In genomic region chr8:46942651-46943024, GRCm38 (mm10) we compare ENCODE assay signal across 25 mouse cellular contexts. TPM values are rescaled to one million over a fixed set of nuclear protein-coding genes. Genes with fewer than 3 reads are reported as not detected.
DNase-seq lines count a peak whose midpoint lies in the region; ATAC-seq and TF ChIP-seq lines count a peak whose summit lies in the region.
"Had no signal": no experiment of that assay in that cellular context is flagged by ENCODE, and none has a peak within 500 bp of the region (broad histone marks: within the 10 kb centered on the region; RNA-seq: fewer than 3 reads in every experiment).

No protein-coding gene starts in this region.

- H3K4me2 ChIP-seq in hindbrain, embryonic 11.5 days (replicated peaks; ENCODE audit: low read depth, low read length), result no peak overlapping the region
- no peak overlapping the region; the same call in 1 of the 2 replicates for H3K4me2 ChIP-seq in CH12.LX (ENCODE audit: insufficient read depth, low read depth, poor library complexity, severe bottlenecking)
- no peak overlapping the region for H3K4me2 ChIP-seq in neural tube, embryonic 15.5 days
- H3K4me2 ChIP-seq: forebrain, embryonic 13.5 days; heart, embryonic 13.5 days; hindbrain, embryonic 14.5 days; liver, embryonic 15.5 days; lung, embryonic 15.5 days had no signal

- no peak for TF ChIP-seq EP300 in CH12.LX (IDR thresholded peaks at IDR 0.05; ENCODE audit: low read length)

- H3K4me3 ChIP-seq in hindbrain, embryonic 10.5 days, result no peak overlapping the region
- H3K4me3 ChIP-seq in hindbrain, embryonic 11.5 days (ENCODE audit: low read depth, low read length), result no peak overlapping the region
- no peak overlapping the region for H3K4me3 ChIP-seq in spleen, adult 2 months (ENCODE audit: extremely low read depth, insufficient read depth, insufficient read length)
- no peak overlapping the region for H3K4me3 ChIP-seq in CH12.LX (replicated peaks in 1 of 3; ENCODE audit: low read depth in 2 of 3, low read length in 2 of 3, poor library complexity in 1 of 3)
- H3K4me3 ChIP-seq in neural tube, embryonic 15.5 days (replicated peaks), result no peak overlapping the region
- H3K4me3 ChIP-seq: forebrain, embryonic 13.5 days; heart, embryonic 13.5 days; liver, embryonic 15.5 days; lung, embryonic 15.5 days; midbrain, embryonic 10.5 days had no signal

- no peaks in the 10 kb centered on the region for H3K27me3 ChIP-seq in hindbrain, embryonic 10.5 days (ENCODE audit: insufficient read depth, poor library complexity, severe bottlenecking)
- H3K27me3 ChIP-seq in hindbrain, embryonic 11.5 days (ENCODE audit: control insufficient read depth, insufficient read depth, low read length), result no peaks in the 10 kb centered on the region
- no peaks in the 10 kb centered on the region for H3K27me3 ChIP-seq in spleen, adult 2 months (ENCODE audit: control insufficient read depth, insufficient read depth, low read length)
- H3K27me3 ChIP-seq in CH12.LX (replicated peaks), result no peaks in the 10 kb centered on the region
- no peaks in the 10 kb centered on the region for H3K27me3 ChIP-seq in splenic B cell, adult 2 months (ENCODE audit: control insufficient read depth, insufficient read depth, low read length, poor library complexity, severe bottlenecking)
- no peaks in the 10 kb centered on the region for H3K27me3 ChIP-seq in neural tube, embryonic 15.5 days (replicated peaks)
- H3K27me3 ChIP-seq: forebrain, embryonic 13.5 days; liver, embryonic 15.5 days; lung, embryonic 15.5 days had no signal

- peaks cover 17% of the 10 kb centered on the region for H3K4me1 ChIP-seq in hindbrain, embryonic 10.5 days (replicated peaks)
- H3K4me1 ChIP-seq in hindbrain, embryonic 11.5 days (replicated peaks; ENCODE audit: control insufficient read depth, insufficient read depth, low read length), result no peaks in the 10 kb centered on the region
- peaks cover 25% of the 10 kb centered on the region; the same call in 1 of the 2 replicates for H3K4me1 ChIP-seq in spleen, adult 2 months (ENCODE audit: control insufficient read depth, insufficient read depth, insufficient read length)
- peaks cover 33 to 70% of the 10 kb centered on the region in 2 experiments for H3K4me1 ChIP-seq in CH12.LX (ENCODE audit: control insufficient read depth in 1 of 2, insufficient read depth in 2 of 2)
- H3K4me1 ChIP-seq in neural tube, embryonic 15.5 days, result 0 out of 2 replicates have a peak, but pooled peaks cover 3% of the 10 kb centered on the region
- H3K4me1 ChIP-seq: forebrain, embryonic 13.5 days; liver, embryonic 15.5 days; lung, embryonic 15.5 days had no signal

- in situ Hi-C loops in CH12.LX (cut with MboI; ENCODE audit: low pct_ligation_motif_present, low pct_unique_long_range_greater_than_20kb, low sequenced_read_pairs), result loop anchor here (25.0 kb wide), 1 partner anchor 730 kb away; the partner anchor contains the start of gene Slc25a4

- TF ChIP-seq POLR2A in spleen, adult 2 months (IDR thresholded peaks at IDR 0.05; ENCODE audit: low read depth, low read length), result no peak
- TF ChIP-seq POLR2A in CH12.LX (IDR thresholded peaks at IDR 0.05; ENCODE audit: low read depth, low read length), result no peak

- no peaks in the 10 kb centered on the region for H3K36me3 ChIP-seq in hindbrain, embryonic 10.5 days
- H3K36me3 ChIP-seq in hindbrain, embryonic 11.5 days (ENCODE audit: control insufficient read depth, insufficient read depth, low read length), result no peaks in the 10 kb centered on the region
- H3K36me3 ChIP-seq in spleen, adult 2 months (ENCODE audit: control insufficient read depth, insufficient read depth, low read length), result no peaks in the 10 kb centered on the region
- no peaks in the 10 kb centered on the region for H3K36me3 ChIP-seq in CH12.LX (replicated peaks in 1 of 2; ENCODE audit: control insufficient read depth in 1 of 2, insufficient read depth in 1 of 2, low read length in 1 of 2)
- H3K36me3 ChIP-seq in splenic B cell, adult 2 months (ENCODE audit: control insufficient read depth, insufficient read depth, low read length, poor library complexity, severe bottlenecking), result no peaks in the 10 kb centered on the region
- no peaks in the 10 kb centered on the region for H3K36me3 ChIP-seq in neural tube, embryonic 15.5 days
- H3K36me3 ChIP-seq: heart, embryonic 13.5 days; liver, embryonic 15.5 days; lung, embryonic 15.5 days; midbrain, embryonic 10.5 days had no signal

- no peak for TF ChIP-seq CTCF in spleen, adult 2 months (IDR thresholded peaks at IDR 0.05; ENCODE audit: extremely low read depth, insufficient read depth, insufficient read length, insufficient replicate concordance)
- no peak for TF ChIP-seq CTCF in CH12.LX (conservative IDR thresholded peaks at IDR 0.05 in 1 of 2, IDR thresholded peaks at IDR 0.05 in 1 of 2; ENCODE audit: low read depth in 2 of 2, low read length in 2 of 2)

- dilution Hi-C loops in CH12.LX (cut with MboI; ENCODE audit: extremely low pct_ligation_motif_present, extremely low pct_unique_long_range_greater_than_20kb, low sequenced_read_pairs), result no loop called here

- no peak for ATAC-seq in hindbrain, embryonic 11.5 days (ENCODE audit: low FRiP score)
- no peak for ATAC-seq in neural tube, embryonic 15.5 days (ENCODE audit: low FRiP score)
- ATAC-seq: forebrain, embryonic 13.5 days; midbrain, embryonic 16.5 days had no signal

- no peak overlapping the region for H3K9ac ChIP-seq in hindbrain, embryonic 11.5 days (ENCODE audit: low read depth, low read length)
- no peak overlapping the region for H3K9ac ChIP-seq in CH12.LX (ENCODE audit: insufficient read depth, low read depth)
- no peak overlapping the region for H3K9ac ChIP-seq in neural tube, embryonic 15.5 days (replicated peaks)
- H3K9ac ChIP-seq: forebrain, embryonic 13.5 days; heart, embryonic 13.5 days; hindbrain, embryonic 14.5 days; liver, embryonic 15.5 days; lung, embryonic 15.5 days had no signal

- no peak for DNase-seq in hindbrain, embryonic 10.5 days (ENCODE audit: low spot score)
- no peak for DNase-seq in hindbrain, embryonic 11.5 days (ENCODE audit: low spot score)
- peak in 1 of 2 experiments; percentile 3 for DNase-seq in spleen, adult 2 months (ENCODE audit: low read depth in 1 of 2, low spot score in 2 of 2)
- DNase-seq in spleen, postnatal 4 days (ENCODE audit: low spot score in 2 of 2), result no peak
- DNase-seq in CH12.LX (ENCODE audit: extremely low read depth), result no peak
- DNase-seq in splenic B cell, adult 2 months (ENCODE audit: low read depth, low spot score), result peak; percentile 39
- DNase-seq: adrenal gland, postnatal 36 days; cerebellum, adult 8-10 months; cerebellum, postnatal 36 days; gastrocnemius, postnatal 25 days; heart, postnatal 14 days; kidney, adult 18-20 months; kidney, postnatal 10 days; right cerebral cortex, postnatal 4 days; thymus, adult 2 months; thymus, postnatal 36 days had no signal

- H3K27ac ChIP-seq in hindbrain, embryonic 10.5 days, result peak overlapping the region; percentile 50; the same call in 1 of the 2 replicates
- H3K27ac ChIP-seq in hindbrain, embryonic 11.5 days (ENCODE audit: low read depth, low read length), result no peak overlapping the region
- peak overlapping the region; percentile 91 for H3K27ac ChIP-seq in spleen, adult 2 months (ENCODE audit: insufficient read depth, low read length)
- H3K27ac ChIP-seq in CH12.LX (ENCODE audit: insufficient read depth, low read depth), result peak overlapping the region; percentile 98
- no peak overlapping the region for H3K27ac ChIP-seq in neural tube, embryonic 15.5 days (replicated peaks)
- H3K27ac ChIP-seq: forebrain, embryonic 13.5 days; heart, embryonic 13.5 days; hindbrain, embryonic 14.5 days; liver, embryonic 15.5 days; lung, embryonic 15.5 days; midbrain, embryonic 10.5 days had no signal

- no peak for TF ChIP-seq RAD21 in CH12.LX (IDR thresholded peaks at IDR 0.05; ENCODE audit: low read depth, low read length)

- WGBS in hindbrain, embryonic 10.5 days, result 81% methylated on average over 11 of the region's 11 CpGs
- 77% methylated on average over 11 of the region's 11 CpGs for WGBS in hindbrain, embryonic 11.5 days
- WGBS in spleen, adult 2 months, result 65% methylated on average over 11 of the region's 11 CpGs
- 85% methylated on average over 11 of the region's 11 CpGs for WGBS in neural tube, embryonic 15.5 days

- peaks cover 7% of the 10 kb centered on the region; the same call in 1 of the 2 replicates for H3K9me3 ChIP-seq in hindbrain, embryonic 10.5 days
- no peaks in the 10 kb centered on the region for H3K9me3 ChIP-seq in hindbrain, embryonic 11.5 days (ENCODE audit: control insufficient read depth, low read length)
- peaks cover 14% of the 10 kb centered on the region for H3K9me3 ChIP-seq in CH12.LX (replicated peaks; ENCODE audit: low read length)
- no peaks in the 10 kb centered on the region for H3K9me3 ChIP-seq in neural tube, embryonic 15.5 days (replicated peaks)
- H3K9me3 ChIP-seq: heart, embryonic 13.5 days; liver, embryonic 15.5 days; lung, embryonic 15.5 days had no signal

- no peaks in the 10 kb centered on the region for H3K79me2 ChIP-seq in CH12.LX (replicated peaks; ENCODE audit: control insufficient read depth, extremely low read depth, insufficient read depth, poor library complexity, severe bottlenecking)

TF ChIP-seq in CH12.LX, 34 proteins besides CTCF, POLR2A, EP300 and RAD21:
- TF ChIP-seq MYC (IDR thresholded peaks at IDR 0.05; ENCODE audit: low read depth, low read length) (no peak), POLR2AphosphoS2 (IDR thresholded peaks at IDR 0.05; ENCODE audit: low read depth, low read length) (no peak), E2F4 (IDR thresholded peaks at IDR 0.05; ENCODE audit: insufficient replicate concordance, low read depth, low read length) (no peak), MAZ (IDR thresholded peaks at IDR 0.05; ENCODE audit: low read depth, low read length) (no peak), MAFK (IDR thresholded peaks at IDR 0.05; ENCODE audit: insufficient replicate concordance, low read length) (no peak), UBTF (IDR thresholded peaks at IDR 0.05; ENCODE audit: low read depth, low read length) (no peak), MXI1 (IDR thresholded peaks at IDR 0.05; ENCODE audit: low read depth, low read length) (no peak; the same call in 1 of the 2 replicates)

RNA-seq across cellular contexts. Expression of gene Enpp6, which starts 44.0 kb away (rescaled TPM):
- polyA plus RNA-seq in hindbrain, embryonic 10.5 days (2016; fragmentation: Nextera tagmentation; extraction: Ambion mirVana), result 0.43 and 0.68 TPM in 2 replicates
- polyA plus RNA-seq in hindbrain, embryonic 11.5 days (2014; fragmentation: Nextera tagmentation; extraction: Ambion mirVana), result 0.45 and 0.48 TPM in 2 replicates
- polyA plus RNA-seq in spleen, adult 2 months (2012; rRNA removed), result 1.8 and 5.4 TPM in 2 replicates
- not detected in 2 replicates for total RNA-seq in CH12.LX (2012; rRNA removed)
- total RNA-seq in CH12.LX (2014; rRNA removed), result 0.15 TPM in 1 of 2 replicates, not detected in the other
- not detected in 2 replicates for polyA plus RNA-seq in CH12.LX (2012; ENCODE audit: insufficient read length, low read depth)
- polyA plus RNA-seq in neural tube, embryonic 15.5 days (2015; fragmentation: Nextera tagmentation; extraction: Ambion mirVana), result 1.3 and 1.5 TPM in 2 replicates
- total RNA-seq: megakaryocyte progenitor cell, adult 5-6 weeks had no signal

Comparison
In these comparisons a context has a peak if more than half of its experiments do, and no peak if none do; other contexts are left out.
1. H3K27ac ChIP-seq: peak in hindbrain, embryonic 10.5 days (single experiment), spleen, adult 2 months (single experiment) and CH12.LX (single experiment); none in hindbrain, embryonic 11.5 days (single experiment) and neural tube, embryonic 15.5 days (single experiment).